Mouse (Mus musculus) heart, postnatal 0 days (tissue): ENCODE results near the gene Neurl3.

ENCODE experiments used
- CTCF ChIP-seq: IDR thresholded peaks from 2 replicates; pipeline ENCODE4 v1.5.1; 2016; ENCODE audit warnings: antibody characterized with exemption, control low read depth, low read depth
- EP300 ChIP-seq: IDR thresholded peaks from 2 replicates; pipeline ENCODE4 v1.6.1; 2016; ENCODE audit warnings: antibody characterized with exemption, low read depth

DNA sequence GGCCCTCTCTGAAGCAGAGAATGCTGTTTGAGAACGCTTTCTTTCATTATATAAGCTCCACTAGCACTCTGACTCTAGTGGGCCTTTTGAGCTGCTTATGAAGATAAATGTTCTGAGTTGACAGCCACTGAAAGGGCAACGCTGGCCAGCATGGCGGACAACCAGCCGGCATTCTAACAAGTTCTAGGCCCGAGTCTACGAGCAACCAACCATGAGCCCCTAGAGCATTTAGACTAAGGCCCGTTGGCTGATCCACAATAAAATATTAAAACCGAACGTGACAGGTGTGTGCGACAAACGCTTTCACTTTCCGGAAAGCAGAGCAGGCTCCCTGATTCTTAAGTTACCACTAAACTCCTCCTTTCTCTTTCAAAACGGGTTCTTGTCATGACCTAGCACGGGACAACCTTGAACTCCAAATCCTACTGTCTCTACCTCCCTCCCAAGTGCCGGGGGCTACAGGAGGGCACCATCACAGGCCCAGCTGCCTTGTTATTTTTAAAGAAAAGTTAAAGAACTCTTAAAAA, 32.5 kb downstream of the Neurl3 start:
- no peak for TF ChIP-seq CTCF
- no peak for TF ChIP-seq EP300
